Mouse (Mus musculus) midbrain, embryonic 14.5 days (tissue): Measurements from ENCODE around the gene Col28a1. TPM values are rescaled to one million over a fixed set of nuclear protein-coding genes. Genes with fewer than 3 reads are reported as not detected.

Experiments used
- ATAC-seq: fragments of 200-750 bp; cut with Nextera tagmentation; 2 replicates; pipeline ENCODE4 v1.8.0; 2017; ENCODE audit warnings: moderate number of reproducible peaks, moderate library complexity; ENCODE audit not compliant: low FRiP score, low TSS enrichment
- DNase-seq: peaks from one replicate; pipeline ENCODE4 v3.0.0-alpha.2; 2015
- H3K27ac ChIP-seq: fragments of 300-500 bp; sonication (generic); replicated peaks from 2 replicates; pipeline ENCODE4 v1.5.1; 2014; ENCODE audit warnings: mild to moderate bottlenecking, low read depth, low read length, moderate library complexity
- H3K27me3 ChIP-seq: fragments of 300-500 bp; sonication (generic); 2 replicates; pipeline ENCODE4 v1.6.1; 2014; ENCODE audit warnings: low read length, control low read depth, mixed read lengths; ENCODE audit not compliant: control insufficient read depth, insufficient read depth
- H3K36me3 ChIP-seq: fragments of 300-500 bp; sonication (generic); 2 replicates; pipeline ENCODE4 v1.6.1; 2014; ENCODE audit warnings: low read length, control low read depth; ENCODE audit not compliant: control insufficient read depth, insufficient read depth
- H3K4me1 ChIP-seq: fragments of 300-500 bp; sonication (generic); 2 replicates; pipeline ENCODE4 v1.6.1; 2014; ENCODE audit warnings: mild to moderate bottlenecking, antibody characterized with exemption, low read length, control low read depth; ENCODE audit not compliant: control insufficient read depth, insufficient read depth
- H3K4me2 ChIP-seq: fragments of 300-500 bp; sonication (generic); 2 replicates; pipeline ENCODE4 v1.6.1; 2014; ENCODE audit warnings: mild to moderate bottlenecking, low read length, moderate library complexity
- H3K4me3 ChIP-seq: fragments of 300-500 bp; sonication (generic); replicated peaks from 2 replicates; pipeline ENCODE4 v1.5.1; 2014; ENCODE audit warnings: low read depth, low read length
- H3K9ac ChIP-seq: fragments of 300-500 bp; sonication (generic); replicated peaks from 2 replicates; pipeline ENCODE4 v1.6.1; 2014; ENCODE audit warnings: mild to moderate bottlenecking, low read length, moderate library complexity
- H3K9me3 ChIP-seq: fragments of 300-500 bp; sonication (generic); 2 replicates; pipeline ENCODE4 v1.6.1; 2016; ENCODE audit warnings: low read length, control low read depth, mixed read lengths; ENCODE audit not compliant: control insufficient read depth
- WGBS: fragments of 180-500 bp; shearing (Covaris S2); extraction: QIAGEN DNeasy Blood & Tissue Kit; methylation state at CpG from one replicate; pipeline ENCODE4 v1.1.7; 2014; 5-methylcytosine and 5-hydroxymethylcytosine counted together
- polyA plus RNA-seq: library from polyadenylated mRNA; unstranded; fragments of >200 nt; fragmentation: Nextera tagmentation; extraction: Ambion mirVana; gene quantifications from 2 replicates; pipeline ENCODE4 v1.2.1, GENCODE M21; 2014

Gene Col28a1
- 0.39 and 0.49 TPM in 2 replicates for polyA plus RNA-seq

DNA sequence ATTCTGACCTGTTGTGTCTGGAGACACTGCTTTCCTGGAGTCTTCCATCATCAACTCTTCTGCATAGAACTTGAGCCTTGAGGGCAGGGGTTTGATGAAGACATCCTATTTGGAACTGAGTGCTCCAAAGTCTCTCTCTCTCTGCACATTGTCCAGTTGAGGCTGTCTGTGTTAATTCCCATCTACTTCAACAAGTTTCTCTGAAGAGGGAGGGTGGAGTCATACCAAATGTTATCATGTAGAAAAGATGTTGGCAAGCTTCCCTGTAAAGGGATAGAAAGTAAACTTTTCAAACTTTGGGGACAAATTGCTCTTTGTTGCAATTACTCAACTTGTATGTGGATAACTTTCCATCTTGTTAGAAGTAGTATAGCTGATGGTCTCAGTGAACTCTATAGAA is at the start of gene Col28a1:
Col28a1 (minus strand) TSS at position 101 of the 400 bp plus-strand sequence.
- Histone ChIP-seq H3K4me3 (no peak within 1 kb of the TSS), H3K36me3 (no peaks in the 10 kb centered on the region), H3K27me3 (no peaks in the 10 kb centered on the region)

GRCm38 (mm10) chr6:8228596-8228995 is 36.2 kb upstream of the Col28a1 start:
- H3K27ac ChIP-seq = no peak overlapping the region
- H3K4me1 ChIP-seq = no peaks in the 10 kb centered on the region
- WGBS = 92% methylated on average over 3 of the region's 3 CpGs
- DNase-seq = no peak
- no peak overlapping the region for H3K9ac ChIP-seq
- no peaks in the 10 kb centered on the region for H3K9me3 ChIP-seq
- no peaks in the 10 kb centered on the region for H3K27me3 ChIP-seq
- no peak for ATAC-seq
- no peak overlapping the region for H3K4me2 ChIP-seq
- H3K4me3 ChIP-seq = no peak overlapping the region
- H3K36me3 ChIP-seq = peaks cover 48% of the 10 kb centered on the region

More for the DNA sequence above, at the start of gene Col28a1:
- Histone ChIP-seq H3K9me3 (no peaks in the 10 kb centered on the region), H3K9ac (no peak within 1 kb of the TSS), H3K4me2 (no peak within 1 kb of the TSS), H3K27ac (no peak within 1 kb of the TSS), H3K4me1 (no peaks in the 10 kb centered on the region)
- no peak for ATAC-seq
- no peak for DNase-seq

- H3K9me3 ChIP-seq = no peaks in the 10 kb centered on the region
- ATAC-seq = no peak
- no peak overlapping the region for H3K4me2 ChIP-seq
- no peak overlapping the region for H3K27ac ChIP-seq
- DNase-seq = no peak
- no peak overlapping the region for H3K4me3 ChIP-seq
- peaks cover 38% of the 10 kb centered on the region for H3K36me3 ChIP-seq
- H3K9ac ChIP-seq = no peak overlapping the region
- WGBS = 94% methylated on average over 3 of the region's 3 CpGs
- no peaks in the 10 kb centered on the region for H3K27me3 ChIP-seq
- H3K4me1 ChIP-seq = no peaks in the 10 kb centered on the region
These were observed 34.6 kb upstream of the Col28a1 start for GRCm38 (mm10) chr6:8227035-8227434.

GRCm38 (mm10) chr6:8210661-8211060 is 18.2 kb upstream of the Col28a1 start:
- H3K4me2 ChIP-seq = peak overlapping the region; percentile 64
- H3K4me1 ChIP-seq = peaks cover 13% of the 10 kb centered on the region
- H3K4me3 ChIP-seq = peak overlapping the region; percentile 82; the same call in 1 of the 2 replicates
- H3K27ac ChIP-seq = no peak overlapping the region
- DNase-seq (peak; percentile 9), ATAC-seq (no peak)
- no peaks in the 10 kb centered on the region for H3K9me3 ChIP-seq
- peaks cover 11% of the 10 kb centered on the region for H3K36me3 ChIP-seq
- no peak overlapping the region for H3K9ac ChIP-seq
- no peaks in the 10 kb centered on the region for H3K27me3 ChIP-seq
- 89% methylated on average over 3 of the region's 3 CpGs for WGBS

GRCm38 (mm10) chr6:8209866-8210186 is 17.4 kb upstream of the Col28a1 start:
- Histone ChIP-seq H3K4me3 (peak overlapping the region; percentile 82), H3K36me3 (peaks cover 3% of the 10 kb centered on the region; the same call in 1 of the 2 replicates), H3K9ac (peak overlapping the region; percentile 87), H3K9me3 (no peaks in the 10 kb centered on the region), H3K4me2 (peak overlapping the region; percentile 64), H3K4me1 (peaks cover 13% of the 10 kb centered on the region), H3K27ac (peak overlapping the region; percentile 92), H3K27me3 (no peaks in the 10 kb centered on the region)
- 10% methylated on average over 10 of the region's 10 CpGs for WGBS
- ATAC-seq (0 out of 2 replicates have a peak, but pooled peaks have one; percentile 1), DNase-seq (no peak)

GRCm38 (mm10) chr6:8209047-8209865 is 16.8 kb upstream of the Col28a1 start, which contains the start of gene Mios:
Gene Mios (plus strand): TSS chr6:8209222.
- Histone ChIP-seq H3K4me2 (peak within 1 kb of the TSS; percentile 64), H3K4me1 (peaks cover 13% of the 10 kb centered on the region), H3K27me3 (no peaks in the 10 kb centered on the region), H3K4me3 (peak within 1 kb of the TSS; percentile 82), H3K36me3 (no peaks in the 10 kb centered on the region), H3K9ac (peak within 1 kb of the TSS; percentile 87), H3K9me3 (no peaks in the 10 kb centered on the region), H3K27ac (peak within 1 kb of the TSS; percentile 92)
- DNase-seq (peak; percentile 94), ATAC-seq (peak; percentile 97)
- WGBS = under 1% methylated on average over 87 of the region's 90 CpGs

GRCm38 (mm10) chr6:8189917-8190316 is 2.5 kb downstream of the Col28a1 start:
- Histone ChIP-seq H3K36me3 (no peaks in the 10 kb centered on the region), H3K4me2 (no peak overlapping the region), H3K4me1 (no peaks in the 10 kb centered on the region), H3K9ac (no peak overlapping the region), H3K4me3 (no peak overlapping the region), H3K27ac (no peak overlapping the region), H3K27me3 (no peaks in the 10 kb centered on the region), H3K9me3 (no peaks in the 10 kb centered on the region)
- WGBS = 83% methylated on average over 3 of the region's 3 CpGs
- ATAC-seq (no peak), DNase-seq (no peak)

- Histone ChIP-seq H3K4me1 (no peaks in the 10 kb centered on the region), H3K9ac (no peak overlapping the region), H3K36me3 (no peaks in the 10 kb centered on the region), H3K9me3 (no peaks in the 10 kb centered on the region), H3K4me3 (no peak overlapping the region), H3K27ac (no peak overlapping the region), H3K4me2 (no peak overlapping the region), H3K27me3 (no peaks in the 10 kb centered on the region)
- ATAC-seq (no peak; the same call in 1 of the 2 replicates), DNase-seq (peak; percentile 81)
- 95% methylated on average over 3 of the region's 3 CpGs for WGBS
These were observed 3.7 kb downstream of the Col28a1 start for GRCm38 (mm10) chr6:8188599-8189233.
